Mouse (Mus musculus) thymus, postnatal 36 days (tissue): Measurements from ENCODE around the gene Nkx6-2.

Experiments used
- DNase-seq, 2 experiments: peaks; one replicate each; pipeline ENCODE4 v3.0.0; 2022; ENCODE audit warnings: mixed read lengths in 2 of 2

The Nkx6-2 gene

GRCm38 (mm10) chr7:139582595-139582994 is at the start of gene Nkx6-2:
Nkx6-2 (minus strand) TSS chr7:139582797.
- no peak for DNase-seq

GRCm38 (mm10) chr7:139625156-139625555 is 42.6 kb upstream of the Nkx6-2 start:
- DNase-seq, result no peak

GRCm38 (mm10) chr7:139622568-139622967 is 40.0 kb upstream of the Nkx6-2 start:
- no peak for DNase-seq

- DNase-seq, result peak; percentile 13 to 32
Measured at GRCm38 (mm10) chr7:139615767-139616766, 33.5 kb upstream of the Nkx6-2 start.

GRCm38 (mm10) chr7:139610328-139610727 is 27.7 kb upstream of the Nkx6-2 start:
- DNase-seq, result no peak

GRCm38 (mm10) chr7:139595862-139596261 is 13.3 kb upstream of the Nkx6-2 start:
- no peak for DNase-seq

- no peak for DNase-seq
Measured at GRCm38 (mm10) chr7:139595311-139595710, 12.7 kb upstream of the Nkx6-2 start.

- no peak for DNase-seq
Measured at GRCm38 (mm10) chr7:139591311-139591710, 8.7 kb upstream of the Nkx6-2 start.

- DNase-seq, result peak; percentile 14
Measured at GRCm38 (mm10) chr7:139590302-139590701, 7.7 kb upstream of the Nkx6-2 start.

GRCm38 (mm10) chr7:139587919-139588318 is 5.3 kb upstream of the Nkx6-2 start:
- no peak for DNase-seq

GRCm38 (mm10) chr7:139585183-139585821 is 2.7 kb upstream of the Nkx6-2 start:
- no peak for DNase-seq

GRCm38 (mm10) chr7:139584221-139585175 is 1.9 kb upstream of the Nkx6-2 start:
- DNase-seq, result no peak

GRCm38 (mm10) chr7:139583094-139583737 is 619 bp upstream of the Nkx6-2 start:
- DNase-seq, result no peak

GRCm38 (mm10) chr7:139581801-139582571 is 611 bp downstream of the Nkx6-2 start:
- DNase-seq, result no peak

- no peak for DNase-seq
Measured at GRCm38 (mm10) chr7:139580851-139581775, 1.5 kb downstream of the Nkx6-2 start.

GRCm38 (mm10) chr7:139579261-139579905 is 3.2 kb downstream of the Nkx6-2 start:
- DNase-seq, result no peak

GRCm38 (mm10) chr7:139576064-139576686 is 6.4 kb downstream of the Nkx6-2 start:
- no peak for DNase-seq

GRCm38 (mm10) chr7:139572665-139573064 is 9.9 kb downstream of the Nkx6-2 start:
- no peak for DNase-seq

GRCm38 (mm10) chr7:139570788-139571187 is 11.8 kb downstream of the Nkx6-2 start:
- no peak for DNase-seq
